Mouse (Mus musculus) MEL (cell line): ENCODE results near the gene Car6. TPM values are rescaled to one million over a fixed set of nuclear protein-coding genes. Genes with fewer than 3 reads are reported as not detected.

Experiments used
- DNase-seq: peaks from one replicate; pipeline ENCODE4 v3.0.0; 2011; ENCODE audit warnings: low read depth, low spot score
- H3K27ac ChIP-seq: 2 replicates; pipeline ENCODE4 v1.5.1; 2012; ENCODE audit warnings: low read depth, mild to moderate bottlenecking, control low read depth, low read length, moderate library complexity; ENCODE audit not compliant: control insufficient read depth
- H3K27me3 ChIP-seq, 2 experiments: fragments of 150-350 bp in 1 of 2; sonication (generic) in 1 of 2; 2 replicates each; pipeline ENCODE4 v1.6.1; 2012; ENCODE audit warnings: low read length in 2 of 2, mild to moderate bottlenecking in 2 of 2, improper control_type of control experiment in 1 of 2, moderate library complexity in 1 of 2; ENCODE audit not compliant: insufficient read depth in 2 of 2, control insufficient read depth in 1 of 2
- H3K36me3 ChIP-seq, 2 experiments: 2 replicates each; pipeline ENCODE4 v1.6.1; 2012 to 2014; ENCODE audit warnings: low read length in 2 of 2, improper control_type of control experiment in 1 of 2, inconsistent platforms in 1 of 2, mild to moderate bottlenecking in 1 of 2; ENCODE audit not compliant: insufficient read depth in 2 of 2, control insufficient read depth in 1 of 2
- H3K4me1 ChIP-seq, 2 experiments: fragments of 150-350 bp in 1 of 2; sonication (generic) in 1 of 2; 2 replicates each; pipeline ENCODE4 v1.6.1; 2012; ENCODE audit warnings: low read length in 2 of 2, improper control_type of control experiment in 1 of 2, mild to moderate bottlenecking in 1 of 2; ENCODE audit not compliant: insufficient read depth in 2 of 2, control insufficient read depth in 1 of 2
- H3K4me3 ChIP-seq, 2 experiments: fragments of 150-350 bp in 1 of 2; sonication (generic) in 1 of 2; 2 replicates each; pipeline ENCODE4 v1.5.1; 2012; ENCODE audit warnings: low read depth in 2 of 2, low read length in 2 of 2, mild to moderate bottlenecking in 2 of 2, moderate library complexity in 2 of 2, control low read depth in 1 of 2, improper control_type of control experiment in 1 of 2; ENCODE audit not compliant: control insufficient read depth in 1 of 2, insufficient read depth in 1 of 2
- H3K79me2 ChIP-seq: 2 replicates; pipeline ENCODE4 v1.6.1; 2012; ENCODE audit warnings: mild to moderate bottlenecking, low read length, moderate library complexity; ENCODE audit not compliant: control insufficient read depth, poor library complexity, insufficient read depth
- H3K9ac ChIP-seq: 2 replicates; pipeline ENCODE4 v1.6.1; 2012; ENCODE audit warnings: low read depth, mild to moderate bottlenecking, control low read depth, low read length, moderate library complexity; ENCODE audit not compliant: control insufficient read depth, poor library complexity, severe bottlenecking
- H3K9me3 ChIP-seq: fragments of 150-350 bp; sonication (generic); replicated peaks from 2 replicates; pipeline ENCODE4 v1.6.1; 2012; ENCODE audit warnings: mild to moderate bottlenecking, low read length, improper control_type of control experiment, moderate library complexity; ENCODE audit not compliant: insufficient read depth
- CHD2 ChIP-seq: IDR thresholded peaks from 2 replicates; pipeline ENCODE4 v1.6.1; 2011; ENCODE audit warnings: low read length, improper control_type of control experiment
- CTCF ChIP-seq, 3 experiments: IDR thresholded peaks in 2 of 3; conservative IDR thresholded peaks in 1 of 3; 2 replicates each; pipeline ENCODE4 v1.5.1; 2011 to 2012; ENCODE audit warnings: low read length in 3 of 3, low read depth in 2 of 3, mild to moderate bottlenecking in 2 of 3, improper control_type of control experiment in 1 of 3, inconsistent platforms in 1 of 3, mixed read lengths in 1 of 3, moderate library complexity in 1 of 3; ENCODE audit not compliant: control insufficient read depth in 1 of 3, insufficient read depth in 1 of 3, poor library complexity in 1 of 3, severe bottlenecking in 1 of 3
- ELF1 ChIP-seq: IDR thresholded peaks from 2 replicates; pipeline ENCODE4 v1.6.1; 2014; ENCODE audit warnings: low read depth, mild to moderate bottlenecking, inconsistent platforms, low read length, improper control_type of control experiment, moderate library complexity
- EP300 ChIP-seq, 2 experiments: IDR thresholded peaks; 2 replicates each; pipeline ENCODE4 v1.6.1; 2011; ENCODE audit warnings: improper control_type of control experiment in 2 of 2, low read length in 2 of 2, low read depth in 1 of 2, mild to moderate bottlenecking in 1 of 2
- GATA1 ChIP-seq: IDR thresholded peaks from 2 replicates; pipeline ENCODE4 v1.6.1; 2011; ENCODE audit warnings: low read depth, low read length, improper control_type of control experiment
- JUND ChIP-seq: IDR thresholded peaks from 2 replicates; pipeline ENCODE4 v1.6.1; 2011; ENCODE audit warnings: low read depth, mild to moderate bottlenecking, improper control_type of control experiment, low read length
- KAT2A ChIP-seq: conservative IDR thresholded peaks from 2 replicates; pipeline ENCODE4 v1.6.1; 2012; ENCODE audit warnings: low read depth, low read length, improper control_type of control experiment, inconsistent platforms
- MAFK ChIP-seq: IDR thresholded peaks from 2 replicates; pipeline ENCODE4 v1.6.1; 2011; ENCODE audit warnings: low read depth, mild to moderate bottlenecking, low read length, improper control_type of control experiment, borderline replicate concordance
- MAX ChIP-seq: IDR thresholded peaks from 2 replicates; pipeline ENCODE4 v1.6.1; 2011; ENCODE audit warnings: low read length, improper control_type of control experiment
- MAZ ChIP-seq: IDR thresholded peaks from 2 replicates; pipeline ENCODE4 v1.6.1; 2012; ENCODE audit warnings: low read depth, mild to moderate bottlenecking, inconsistent platforms, low read length, improper control_type of control experiment
- MXI1 ChIP-seq: IDR thresholded peaks from 2 replicates; pipeline ENCODE4 v1.6.1; 2011; ENCODE audit warnings: mild to moderate bottlenecking, low read depth, low read length, improper control_type of control experiment
- MYC ChIP-seq: IDR thresholded peaks from 2 replicates; pipeline ENCODE4 v1.6.1; 2011; ENCODE audit warnings: low read depth, mild to moderate bottlenecking, low read length, improper control_type of control experiment, moderate library complexity
- NRF1 ChIP-seq: IDR thresholded peaks from 2 replicates; pipeline ENCODE4 v1.6.1; 2014; ENCODE audit warnings: low read depth, mild to moderate bottlenecking, inconsistent platforms, low read length, improper control_type of control experiment, moderate library complexity; ENCODE audit not compliant: poor library complexity, insufficient read depth, severe bottlenecking
- POLR2A ChIP-seq, 2 experiments: IDR thresholded peaks; 2 replicates each; pipeline ENCODE4 v1.6.1; 2011 to 2012; ENCODE audit warnings: low read length in 2 of 2, mild to moderate bottlenecking in 2 of 2, control low read depth in 1 of 2, improper control_type of control experiment in 1 of 2, low read depth in 1 of 2, moderate library complexity in 1 of 2; ENCODE audit not compliant: control insufficient read depth in 1 of 2, insufficient read depth in 1 of 2, poor library complexity in 1 of 2
- RAD21 ChIP-seq: IDR thresholded peaks from 2 replicates; pipeline ENCODE4 v1.6.1; 2011; ENCODE audit warnings: mild to moderate bottlenecking, low read depth, low read length, improper control_type of control experiment
- RCOR1 ChIP-seq: IDR thresholded peaks from 2 replicates; pipeline ENCODE4 v1.6.1; 2012; ENCODE audit warnings: low read depth, mild to moderate bottlenecking, inconsistent platforms, low read length, improper control_type of control experiment
- SIN3A ChIP-seq: IDR thresholded peaks from 2 replicates; pipeline ENCODE4 v1.6.1; 2012; ENCODE audit warnings: low read length, improper control_type of control experiment, inconsistent platforms
- SMC3 ChIP-seq: IDR thresholded peaks from 2 replicates; pipeline ENCODE4 v1.6.1; 2011; ENCODE audit warnings: low read depth, low read length, improper control_type of control experiment
- TBP ChIP-seq: IDR thresholded peaks from 2 replicates; pipeline ENCODE4 v1.8.0; 2011; ENCODE audit warnings: low read depth, low read length, improper control_type of control experiment
- TCF12 ChIP-seq: IDR thresholded peaks from 2 replicates; pipeline ENCODE4 v1.6.1; 2014; ENCODE audit warnings: low read depth, mild to moderate bottlenecking, inconsistent platforms, low read length, improper control_type of control experiment, moderate library complexity
- UBTF ChIP-seq: IDR thresholded peaks from 2 replicates; pipeline ENCODE4 v1.6.1; 2012; ENCODE audit warnings: low read depth, mild to moderate bottlenecking, inconsistent platforms, low read length, improper control_type of control experiment, moderate library complexity, borderline replicate concordance; ENCODE audit not compliant: insufficient read depth
- USF2 ChIP-seq, 2 experiments: IDR thresholded peaks; 2 replicates each; pipeline ENCODE4 v1.6.1; 2011 to 2012; ENCODE audit warnings: improper control_type of control experiment in 2 of 2, low read length in 2 of 2, borderline replicate concordance in 1 of 2, inconsistent platforms in 1 of 2, low read depth in 1 of 2, mild to moderate bottlenecking in 1 of 2; ENCODE audit not compliant: insufficient read depth in 1 of 2
- ZKSCAN1 ChIP-seq: IDR thresholded peaks from 2 replicates; pipeline ENCODE4 v1.6.1; 2012; ENCODE audit warnings: low read depth, mild to moderate bottlenecking, inconsistent platforms, low read length, improper control_type of control experiment, moderate library complexity
- ZMIZ1 ChIP-seq: IDR thresholded peaks from 2 replicates; pipeline ENCODE4 v1.6.1; 2012; ENCODE audit warnings: low read depth, mild to moderate bottlenecking, inconsistent platforms, low read length, improper control_type of control experiment, moderate library complexity
- polyA plus RNA-seq, 2 experiments: library from polyadenylated mRNA; stranded (reverse) in 1 of 2; unstranded in 1 of 2; fragments of >175 nt in 1 of 2; fragments of >200 nt in 1 of 2; gene quantifications; 2 replicates each; pipeline versions ENCODE4 v1.2.1 to v1.2.4; 2012; ENCODE audit warnings: low replicate concordance in 2 of 2, low read depth in 1 of 2; ENCODE audit not compliant: insufficient read length in 2 of 2, insufficient read depth in 1 of 2, missing spikeins in 1 of 2
- total RNA-seq: library from RNA; depleted of rRNA; stranded (reverse); fragments of 300-350 nt; gene quantifications from 2 replicates; pipeline ENCODE4 v1.2.3, GENCODE M21; 2012

Car6 gene
- total and polyA plus RNA-seq, 3 experiments, result 0.19 TPM; not detected in 2

- Histone ChIP-seq H3K9ac (peak overlapping the region; percentile 61), H3K27ac (peak overlapping the region; percentile 58), H3K9me3 (no peaks in the 10 kb centered on the region), H3K4me3 (peak overlapping the region; percentile 25 to 49; a peak in 3 of 4 replicates), H3K4me1 (peaks cover 9 to 14% of the 10 kb centered on the region in 2 experiments), H3K36me3 (peaks cover 0 to 7% of the 10 kb centered on the region in 2 experiments; a peak in 1 of 4 replicates), H3K79me2 (no peaks in the 10 kb centered on the region), H3K27me3 (no peaks in the 10 kb centered on the region; a peak in 1 of 4 replicates)
- TF ChIP-seq JUND, result peak; percentile 47; the same call in 1 of the 2 replicates
- TF ChIP-seq CTCF (IDR thresholded peaks at IDR 0.05 in 2 of 3, conservative IDR thresholded peaks at IDR 0.05 in 1 of 3; ENCODE audit: control insufficient read depth in 1 of 3, insufficient read depth in 1 of 3, low read depth in 2 of 3, low read length in 3 of 3, poor library complexity in 1 of 3, severe bottlenecking in 1 of 3), result no peak
- TF ChIP-seq MAZ, result peak; percentile 49; the same call in 1 of the 2 replicates
- peak; percentile 64; the same call in 1 of the 2 replicates for TF ChIP-seq MXI1
- peak; percentile 58 for TF ChIP-seq ELF1
- TF ChIP-seq MYC, result peak; percentile 79; the same call in 1 of the 2 replicates
- peak; percentile 69 for TF ChIP-seq TBP
- TF ChIP-seq POLR2A (IDR thresholded peaks at IDR 0.05; ENCODE audit: control insufficient read depth in 1 of 2, insufficient read depth in 1 of 2, low read depth in 1 of 2, low read length in 2 of 2, poor library complexity in 1 of 2), result peak in 1 of 2 experiments; percentile 54; a peak in 1 of 4 replicates
- no peak for TF ChIP-seq SMC3
- TF ChIP-seq TCF12, result peak; percentile 51; the same call in 1 of the 2 replicates
- TF ChIP-seq ZMIZ1, result no peak
- no peak for TF ChIP-seq USF2 (IDR thresholded peaks at IDR 0.05; ENCODE audit: borderline replicate concordance in 1 of 2, insufficient read depth in 1 of 2, low read depth in 1 of 2, low read length in 2 of 2)
- 0 out of 2 replicates have a peak, but pooled peaks have one; percentile 51 for TF ChIP-seq SIN3A
- peak; percentile 63 for TF ChIP-seq RCOR1
- peak; percentile 58 to 77 for TF ChIP-seq EP300 (IDR thresholded peaks at IDR 0.05; ENCODE audit: low read depth in 1 of 2, low read length in 2 of 2)
- no peak for TF ChIP-seq UBTF
- 0 out of 2 replicates have a peak, but pooled peaks have one; percentile 52 for TF ChIP-seq MAX
- no peak for TF ChIP-seq NRF1
- TF ChIP-seq RAD21, result no peak
- no peak for TF ChIP-seq MAFK
- peak; percentile 54; the same call in 1 of the 2 replicates for TF ChIP-seq GATA1
- no peak for TF ChIP-seq KAT2A
- TF ChIP-seq ZKSCAN1, result no peak
- no peak for TF ChIP-seq CHD2
- peak; percentile 90 for DNase-seq
Observed at GRCm38 (mm10) chr4:150202702-150203101, 1.6 kb upstream of the Car6 start.
